Mouse (Mus musculus) adrenal gland, adult 18-20 months (tissue): ENCODE results near the gene Ube4a. TPM values are rescaled to one million over a fixed set of nuclear protein-coding genes. Genes with fewer than 3 reads are reported as not detected.
A peak's percentile ranks its signal among the peaks of the same experiment; 100 is the strongest.

ENCODE experiments used
- DNase-seq, 2 experiments: peaks; one replicate each; pipeline ENCODE4 v3.0.0; 2021 to 2022; ENCODE audit warnings: low spot score in 2 of 2
- total RNA-seq, 2 experiments: library from RNA; stranded (reverse); gene quantifications; 1 replicate in 1 of 2; 2 replicates in 1 of 2; pipeline ENCODE4 v1.2.3; 2021

Gene Ube4a
- total RNA-seq, 2 experiments from 2014 or later: 85.6 to 103 TPM

DNA sequence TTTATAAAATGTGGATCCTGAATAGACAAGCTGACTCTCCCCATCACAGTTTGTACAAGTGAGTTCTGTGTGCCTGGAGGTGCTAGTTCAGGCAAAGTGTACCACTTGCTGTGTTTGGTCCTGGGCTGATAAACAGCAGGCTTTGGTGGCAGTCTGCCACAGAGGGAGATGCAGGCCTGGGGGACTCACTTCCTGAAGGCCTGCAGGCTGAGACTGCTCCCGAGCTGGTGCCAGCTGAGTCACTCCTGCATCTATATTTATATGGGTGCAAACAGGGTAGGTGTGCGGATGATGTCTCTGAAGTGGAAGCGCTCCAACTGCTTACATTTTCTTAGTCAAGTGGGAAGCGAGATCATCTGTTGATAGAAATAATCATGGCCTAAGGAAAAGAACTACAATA, 59.8 kb downstream of the Ube4a start:
- no peak for DNase-seq

DNA sequence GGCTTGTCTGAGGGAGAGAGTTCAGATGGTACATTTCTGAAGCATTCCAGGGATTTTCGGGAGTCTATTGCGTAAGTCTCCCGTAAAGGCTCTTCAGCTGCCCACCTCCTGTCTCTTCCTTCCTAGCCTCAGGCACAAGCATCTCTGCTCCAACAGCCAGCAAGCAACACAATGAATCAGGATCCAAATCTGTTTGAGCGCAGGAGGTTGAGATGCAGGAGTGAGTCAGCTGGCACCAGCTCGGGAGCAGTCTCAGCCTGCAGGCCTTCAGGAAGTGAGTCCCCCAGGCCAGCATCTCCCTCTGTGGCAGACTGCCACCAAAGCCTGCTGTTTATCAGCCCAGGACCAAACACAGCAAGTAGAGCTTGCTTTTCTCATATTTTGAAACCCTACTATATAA, 60.4 kb downstream of the Ube4a start:
- DNase-seq: peak in 1 of 2 experiments; percentile 36

DNA sequence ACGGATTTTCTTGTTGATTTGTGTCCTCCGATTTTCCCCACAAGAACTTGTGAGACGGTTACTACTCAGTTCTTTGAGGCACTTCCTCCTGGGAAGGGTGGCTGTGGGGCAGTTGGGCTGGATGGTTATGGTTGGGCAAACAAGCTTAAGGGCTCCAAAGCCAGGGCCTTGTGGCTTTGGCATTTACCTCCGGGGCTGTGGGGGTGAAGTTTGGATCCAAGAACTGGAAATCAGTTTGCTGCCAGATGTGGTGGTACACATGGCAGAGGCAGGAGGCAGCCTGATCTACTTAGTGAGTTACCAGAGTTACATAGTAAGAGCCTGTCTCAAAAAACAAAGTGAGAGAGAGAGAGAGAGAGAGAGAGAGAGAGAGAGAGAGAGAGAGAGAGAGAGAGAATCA, 61.5 kb downstream of the Ube4a start:
- DNase-seq: no peak

DNA sequence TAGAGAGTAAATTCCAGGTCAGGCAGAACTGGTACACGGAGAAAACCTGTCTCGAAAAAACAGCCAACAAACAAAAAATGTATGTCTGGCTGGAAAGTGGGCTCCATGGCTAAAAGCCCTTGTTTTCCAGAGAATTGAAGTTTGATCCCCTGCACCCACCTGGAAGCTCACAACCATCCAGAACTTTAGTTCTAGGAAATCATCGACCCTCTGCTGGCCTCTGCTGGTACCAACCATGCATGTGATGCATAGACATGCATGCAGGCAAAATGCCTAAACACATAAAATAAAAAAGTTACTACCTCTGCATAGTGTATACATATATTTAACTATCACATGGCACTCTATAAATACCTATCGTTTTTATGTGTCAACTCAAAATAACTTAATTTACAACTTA, 65.0 kb downstream of the Ube4a start:
- DNase-seq: no peak

DNA sequence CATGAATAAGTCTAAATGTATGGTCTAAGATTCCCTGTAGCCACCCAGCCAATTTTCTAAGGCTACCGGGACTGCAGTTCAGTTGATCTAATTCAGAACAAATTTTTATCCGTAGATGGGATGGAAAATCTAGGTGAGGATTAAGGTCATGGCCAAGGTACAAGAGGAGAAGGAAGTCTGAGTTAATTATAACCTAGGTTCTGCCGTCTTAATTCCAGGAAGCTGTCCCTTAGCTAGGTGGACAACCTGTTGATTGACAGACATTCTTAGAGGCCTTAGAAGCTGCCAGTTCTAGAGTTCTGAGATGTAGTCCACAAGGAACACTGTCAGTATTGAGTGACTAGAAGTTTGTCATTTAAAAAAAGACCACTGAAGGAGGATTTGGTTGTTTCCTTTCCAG, 65.7 kb downstream of the Ube4a start:
- no peak for DNase-seq

DNA sequence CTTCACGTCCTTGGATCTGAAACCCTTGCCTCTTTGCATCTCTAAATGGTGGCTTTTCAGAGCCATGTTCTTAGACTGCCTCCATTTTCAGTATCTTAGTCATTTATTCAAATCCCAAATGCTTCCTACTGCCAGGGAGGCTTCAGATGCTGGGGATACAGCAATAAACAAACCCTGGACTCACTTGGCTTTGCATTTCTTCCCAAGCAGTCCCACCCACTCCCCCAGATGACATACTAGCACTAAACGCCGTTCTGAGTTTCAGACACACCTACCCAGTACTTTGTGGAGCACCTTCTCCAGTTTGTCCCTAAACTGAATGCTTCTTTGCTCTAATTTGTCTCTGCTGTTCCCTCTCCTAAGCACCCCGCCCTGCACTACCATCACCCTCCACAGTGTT, 68.4 kb downstream of the Ube4a start:
- DNase-seq: no peak

DNA sequence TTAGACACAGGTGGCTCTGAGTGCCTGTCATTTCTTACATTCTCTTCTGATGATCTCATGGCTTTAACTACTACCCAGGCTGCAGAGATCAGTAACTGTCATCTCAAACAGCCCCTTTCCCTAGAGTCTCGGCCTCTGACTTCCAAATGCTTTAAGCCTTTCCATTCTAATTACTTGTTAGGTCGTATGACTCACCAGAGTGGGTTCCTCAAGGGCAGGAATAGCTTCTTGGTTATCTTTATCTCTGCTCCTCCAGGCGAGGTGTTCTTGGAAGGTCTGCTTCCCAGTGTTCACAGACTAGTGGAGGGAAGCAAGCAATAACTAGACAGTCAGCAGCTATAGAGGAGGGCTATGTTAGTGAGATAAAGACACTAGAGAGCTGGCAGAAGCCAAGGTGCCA, 72.7 kb downstream of the Ube4a start:
- no peak for DNase-seq

DNA sequence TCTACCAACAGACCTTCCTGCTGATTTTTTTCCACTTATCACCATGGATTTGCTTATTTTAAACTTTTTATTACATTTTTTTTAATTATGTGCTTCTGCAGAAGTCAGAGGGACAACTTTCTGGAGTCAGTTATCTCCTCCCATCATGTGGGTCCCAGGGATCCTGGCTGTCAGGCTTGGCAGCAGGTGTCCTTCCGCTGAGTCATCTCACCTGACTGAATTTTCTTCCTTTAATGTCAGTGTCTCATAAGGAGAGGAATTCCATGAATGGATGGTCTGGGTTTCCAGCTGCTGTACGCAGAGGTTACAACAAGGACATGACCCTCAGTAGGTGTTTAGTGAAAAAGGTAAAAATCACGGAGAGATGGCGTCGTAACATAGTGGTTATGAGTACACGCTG, 74.2 kb downstream of the Ube4a start:
- DNase-seq: no peak

DNA sequence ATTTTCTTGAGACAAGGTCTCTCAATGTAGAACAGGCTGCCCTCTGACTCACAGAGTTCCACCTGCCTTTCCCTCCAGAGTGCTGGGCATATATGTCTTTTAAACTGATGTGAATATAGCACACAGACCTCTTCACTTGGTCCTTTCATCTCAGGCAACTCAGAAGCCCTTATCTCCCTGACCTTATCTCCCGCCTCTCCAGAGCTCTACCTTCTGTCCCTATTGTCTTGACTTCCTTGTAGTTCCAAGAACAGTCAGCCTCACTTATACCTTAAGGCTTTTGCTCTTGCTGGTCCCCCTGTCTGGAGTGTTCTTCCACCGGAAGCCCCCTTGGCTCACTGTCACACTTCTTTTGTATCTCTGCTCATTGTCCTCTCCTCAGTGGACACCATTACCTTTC, 75.3 kb downstream of the Ube4a start:
- DNase-seq: no peak

DNA sequence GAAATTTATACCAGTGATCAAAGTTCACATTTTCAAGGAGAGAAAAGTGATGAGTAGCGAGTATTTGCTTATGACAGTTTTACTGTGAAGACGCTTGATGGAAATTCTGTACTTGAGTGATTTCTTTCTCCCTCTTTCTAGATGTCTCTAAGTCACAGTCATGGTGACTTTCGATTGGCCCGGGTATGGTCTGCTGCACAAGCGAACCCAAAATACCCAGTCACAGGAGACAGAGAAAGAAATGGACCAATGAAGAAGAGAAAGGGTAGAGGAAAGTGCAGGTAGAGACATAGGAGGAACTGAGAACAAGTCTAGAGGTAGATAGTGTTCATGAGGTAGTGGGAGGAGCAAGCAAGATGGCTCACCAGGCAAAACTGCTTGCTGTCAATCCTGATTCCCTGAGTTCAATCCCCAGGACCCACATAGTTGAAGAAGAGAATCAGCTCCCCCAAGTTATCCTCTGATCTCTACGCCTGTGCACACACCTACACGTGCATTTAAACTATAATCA, 77.2 kb downstream of the Ube4a start:
- no peak for DNase-seq

DNA sequence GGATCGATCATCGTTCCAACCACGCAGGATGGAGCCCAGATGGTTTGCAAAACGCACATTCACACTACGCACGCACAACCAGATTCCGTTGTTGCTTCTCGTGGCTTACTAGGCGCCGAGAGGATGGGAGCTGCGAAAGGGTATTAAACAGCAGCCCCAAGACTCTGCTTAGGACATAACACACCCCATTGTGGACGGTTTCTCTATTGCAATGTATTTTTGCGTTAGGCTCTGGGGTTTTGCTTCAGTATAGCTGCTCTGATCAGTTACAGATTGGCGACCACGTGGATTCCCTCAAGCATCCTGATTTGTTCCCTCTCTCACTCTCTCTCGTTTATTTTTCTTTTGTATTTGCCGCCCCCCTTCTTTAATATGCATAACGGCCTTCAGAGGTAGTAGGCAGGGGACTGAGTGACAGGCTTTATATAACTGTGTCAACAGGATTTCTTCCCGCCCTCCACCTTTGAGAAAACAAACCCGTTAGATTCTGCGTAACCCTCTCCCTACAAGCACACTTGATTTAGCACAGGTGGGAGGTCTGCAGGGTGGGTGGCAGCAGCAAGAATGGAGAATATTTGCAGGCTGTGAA, 82.3 kb downstream of the Ube4a start:
- no peak for DNase-seq

DNA sequence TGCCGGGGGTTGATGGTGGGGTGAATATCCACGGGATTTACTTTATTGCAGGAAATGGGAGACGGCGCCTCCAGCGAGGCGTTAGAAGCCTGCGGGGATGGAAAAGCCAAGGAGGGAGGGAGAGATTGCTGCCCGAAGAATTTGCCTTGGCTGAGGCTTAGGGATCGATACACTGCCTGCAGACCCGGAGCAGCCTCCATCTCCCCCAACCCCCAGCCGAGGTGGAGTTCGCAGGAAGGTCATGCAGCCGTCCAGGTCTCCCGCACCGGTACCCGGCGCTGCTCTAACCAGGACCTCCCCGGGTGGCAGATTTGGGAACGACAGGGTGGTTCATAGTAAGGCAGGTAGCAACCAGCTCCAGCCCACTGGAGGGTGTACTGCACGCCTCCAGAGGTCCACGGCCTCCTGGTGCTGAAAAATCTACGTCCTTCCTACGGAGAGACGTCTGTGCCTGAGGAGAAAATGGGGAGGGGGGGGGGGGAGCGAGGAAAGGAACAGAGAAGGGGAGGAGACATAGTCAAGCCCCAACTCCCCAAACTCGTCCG, 82.9 kb downstream of the Ube4a start:
- peak; percentile 37 to 38 for DNase-seq

DNA sequence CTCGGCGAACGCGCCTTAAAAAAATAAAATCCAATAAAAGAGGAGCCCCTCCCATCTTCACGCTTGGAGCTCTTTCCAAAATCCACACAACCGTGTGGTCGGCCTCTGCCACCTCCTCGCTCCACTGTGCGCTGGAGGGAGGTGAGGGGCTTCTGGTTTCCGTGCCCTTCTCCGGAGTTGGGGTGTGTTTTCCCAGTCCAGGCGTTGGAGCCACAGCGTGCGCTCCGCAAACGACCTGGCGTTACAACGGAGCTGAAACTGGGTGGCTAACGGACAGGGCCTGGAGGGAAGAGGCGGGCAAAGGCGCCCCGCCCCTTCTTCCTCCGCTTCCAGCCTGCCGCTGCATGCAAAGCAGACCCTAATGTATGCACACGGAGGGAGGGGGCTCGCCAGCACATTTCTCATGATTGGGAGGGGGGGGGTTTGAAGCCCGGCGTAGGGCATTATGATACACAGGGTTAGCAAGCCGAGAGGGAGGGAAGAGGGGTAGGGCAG, 83.4 kb downstream of the Ube4a start:
- DNase-seq: peak; percentile 69 to 70

DNA sequence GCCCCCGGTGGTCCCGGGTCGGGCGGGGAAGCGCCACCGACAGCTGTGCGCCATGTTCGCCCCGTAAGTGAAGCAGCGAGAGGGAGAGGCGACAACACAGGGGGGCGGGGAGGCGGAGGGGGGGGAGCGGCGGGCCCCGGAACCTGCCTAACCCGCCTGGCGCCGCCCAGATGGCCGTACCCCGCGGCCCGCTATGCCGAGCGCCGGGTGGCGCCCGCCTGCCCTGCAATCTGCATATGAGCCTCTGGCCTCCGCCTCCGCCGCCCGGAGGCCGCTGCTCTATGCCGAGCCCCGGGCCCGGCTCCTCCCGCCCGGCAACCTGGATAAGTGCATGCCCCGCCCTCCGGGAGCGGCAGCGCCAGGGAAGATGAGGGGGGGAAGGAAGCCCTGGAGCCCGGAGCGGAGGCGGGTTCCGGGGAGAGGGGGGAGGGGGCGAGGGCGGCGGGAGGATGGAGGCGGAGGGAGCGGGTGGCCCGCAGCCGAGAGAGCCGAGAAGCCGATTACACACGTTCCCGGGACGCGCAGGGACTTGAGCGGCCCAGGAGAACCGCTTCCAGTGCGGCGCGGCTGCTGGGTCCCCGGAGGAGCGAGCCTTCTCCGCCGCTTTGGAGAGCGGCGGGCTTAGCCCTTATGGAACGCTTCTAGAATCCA, 84.1 kb downstream of the Ube4a start, which contains the start of gene Kmt2a:
Kmt2a (minus strand) TSS at position 76 of the 651 bp plus-strand sequence.
- peak; percentile 98 to 100 for DNase-seq

DNA sequence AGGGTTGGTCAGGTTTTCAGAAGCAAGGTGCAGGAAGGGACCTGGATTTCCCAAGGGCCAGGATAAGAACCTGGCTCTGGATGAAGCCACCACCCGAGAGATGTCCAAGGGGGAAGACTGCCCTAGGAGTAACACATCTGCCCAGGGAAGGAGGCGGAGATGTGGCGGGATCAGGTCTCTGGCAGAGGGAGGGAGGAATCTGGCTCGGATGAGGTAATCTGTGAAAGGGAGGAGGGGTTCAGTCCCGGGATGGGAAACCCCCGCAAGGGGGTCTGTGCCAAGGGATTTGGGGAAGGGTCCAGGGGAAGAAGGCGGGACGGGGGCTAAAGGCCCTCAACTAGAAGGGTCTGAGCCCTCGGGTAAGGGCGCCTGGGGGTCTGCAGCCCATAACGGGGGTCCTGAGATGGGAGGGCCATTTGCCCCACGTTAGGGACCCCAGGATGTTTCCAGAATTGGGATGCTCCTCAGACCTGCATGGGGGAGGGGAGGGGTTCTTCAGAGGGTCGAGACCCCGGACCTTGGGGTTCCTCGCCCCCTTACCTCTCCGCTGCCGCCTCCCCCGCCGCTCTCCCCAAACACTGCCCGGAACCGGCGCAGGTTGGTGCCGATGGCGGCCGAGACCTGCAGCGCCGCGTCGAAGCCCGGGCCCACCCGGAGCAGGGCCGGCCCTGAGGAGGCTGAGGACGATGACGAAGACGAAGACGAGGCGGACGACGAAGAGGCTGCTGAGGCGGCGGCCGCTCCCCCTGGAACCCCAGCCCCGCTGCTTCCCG, 84.9 kb downstream of the Ube4a start:
- DNase-seq: peak; percentile 28 to 30

DNA sequence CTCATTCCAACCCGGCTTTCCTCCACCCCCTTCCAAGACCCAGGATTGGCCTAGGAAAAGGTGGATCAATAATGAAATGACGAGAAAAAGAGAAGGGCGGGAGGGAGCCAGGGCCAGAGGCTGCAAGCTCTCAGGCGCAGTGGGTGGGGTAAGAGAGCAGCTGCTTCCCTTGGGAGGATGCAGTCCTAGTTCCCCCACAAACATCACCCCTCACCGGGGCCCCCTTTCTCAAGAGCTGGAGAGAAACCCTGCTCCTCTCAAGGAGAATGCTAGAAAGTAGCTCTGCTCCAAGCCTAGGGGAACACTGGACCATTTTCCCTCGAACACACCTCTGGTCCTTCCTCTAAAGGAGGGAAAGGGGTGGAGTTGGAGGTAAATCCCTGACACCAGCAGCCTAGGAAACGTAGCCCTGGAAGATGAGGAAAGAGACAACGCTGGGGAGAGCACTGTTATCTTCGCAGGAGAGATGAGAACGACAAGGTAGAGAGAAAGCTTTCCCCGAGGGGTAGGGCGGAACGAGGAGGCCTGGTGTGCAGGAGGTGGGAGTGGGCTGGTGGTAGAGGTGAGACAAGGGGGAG, 85.6 kb downstream of the Ube4a start:
- DNase-seq: no peak

DNA sequence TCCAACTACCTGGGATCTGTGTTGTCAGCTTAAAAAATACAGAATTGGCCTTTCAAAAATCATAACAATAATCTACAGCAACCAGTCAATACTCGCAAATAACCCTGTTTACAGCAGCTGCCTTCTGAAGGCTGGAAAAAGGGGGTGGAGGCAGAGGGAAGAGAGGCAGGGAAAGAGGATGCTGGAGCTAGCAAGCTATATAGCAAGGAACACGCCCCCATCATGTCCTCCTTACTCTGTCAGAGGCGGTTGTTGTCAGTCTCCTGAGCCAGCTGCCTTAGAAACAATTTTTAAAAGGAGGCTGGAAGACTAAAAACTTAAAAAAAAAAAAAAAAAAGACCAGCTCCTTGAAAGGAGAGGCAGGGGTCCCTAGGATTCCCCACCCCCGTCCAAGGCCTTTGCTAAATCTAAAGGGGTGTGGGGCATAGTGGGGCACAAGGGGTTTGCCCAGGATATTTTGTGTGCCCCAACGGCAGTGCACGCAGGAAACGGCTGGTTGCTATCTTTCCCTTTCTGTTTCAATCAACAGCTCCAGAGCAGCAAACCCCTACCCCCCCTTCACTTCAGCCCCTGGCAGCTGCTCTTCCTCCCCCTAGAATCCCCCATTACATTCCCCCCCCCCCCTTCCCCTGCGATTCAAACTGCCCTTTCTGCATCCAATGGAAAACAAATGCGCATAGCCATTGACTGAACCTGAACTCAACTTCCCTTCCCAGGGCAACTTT, 86.5 kb downstream of the Ube4a start:
- DNase-seq: no peak

DNA sequence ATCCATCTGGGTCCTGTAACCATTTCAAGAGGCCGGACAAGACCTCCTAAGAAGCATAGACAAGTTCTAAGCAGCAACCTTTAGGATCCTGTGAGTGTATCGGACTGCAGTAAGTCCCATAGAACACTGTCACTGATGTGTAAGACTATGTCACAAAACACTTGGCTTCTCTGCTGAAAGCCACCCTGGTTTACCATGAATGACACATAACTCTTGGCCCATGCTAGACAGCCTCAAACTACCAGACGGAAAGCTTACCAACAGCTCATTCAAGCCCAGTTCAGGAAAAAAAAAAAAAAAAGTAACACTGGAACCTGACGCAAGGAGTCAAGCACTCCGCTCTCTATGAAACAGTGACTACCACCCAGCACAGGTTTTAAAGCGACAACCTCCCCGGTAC, 87.7 kb downstream of the Ube4a start:
- DNase-seq: no peak

DNA sequence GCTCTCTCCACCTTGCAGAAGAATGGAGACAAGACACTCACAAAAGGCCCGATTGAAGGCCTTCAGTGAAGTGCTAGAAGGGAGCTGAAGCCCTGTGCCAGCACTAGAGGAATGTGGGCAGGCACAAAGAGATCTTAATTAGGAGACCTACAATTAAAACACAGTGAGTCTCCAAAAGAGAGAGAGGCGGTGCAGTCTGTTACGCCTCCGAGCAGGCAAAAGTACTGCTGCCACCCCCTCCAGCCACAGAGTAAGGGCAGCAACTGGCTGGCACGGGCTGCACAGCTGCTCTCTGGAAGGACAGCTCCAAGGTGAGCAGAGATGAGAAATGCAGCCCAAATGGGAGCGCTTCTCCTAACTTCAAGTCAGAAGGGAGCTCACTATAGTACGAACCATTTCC, 89.9 kb downstream of the Ube4a start:
- DNase-seq: peak; percentile 28 to 45

DNA sequence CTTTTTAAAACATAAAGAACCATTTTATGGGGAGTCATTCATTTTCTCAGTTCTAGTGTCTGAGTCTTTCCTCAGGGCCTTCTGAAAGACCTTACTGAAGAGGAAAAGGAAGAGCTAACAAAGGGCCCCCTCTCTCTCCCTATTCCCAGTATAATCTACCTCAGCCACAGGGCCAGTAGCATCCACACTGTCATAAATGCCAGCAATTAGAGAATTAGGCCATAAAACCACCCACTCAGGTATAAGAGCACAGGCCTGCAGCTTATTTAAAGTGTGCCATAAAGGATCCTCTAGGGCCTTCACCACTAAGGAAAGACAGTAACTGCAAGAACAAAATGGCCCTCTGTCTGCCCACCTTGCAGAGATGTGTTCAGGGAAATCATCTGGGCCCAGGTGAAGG, 91.2 kb downstream of the Ube4a start:
- DNase-seq: no peak

DNA sequence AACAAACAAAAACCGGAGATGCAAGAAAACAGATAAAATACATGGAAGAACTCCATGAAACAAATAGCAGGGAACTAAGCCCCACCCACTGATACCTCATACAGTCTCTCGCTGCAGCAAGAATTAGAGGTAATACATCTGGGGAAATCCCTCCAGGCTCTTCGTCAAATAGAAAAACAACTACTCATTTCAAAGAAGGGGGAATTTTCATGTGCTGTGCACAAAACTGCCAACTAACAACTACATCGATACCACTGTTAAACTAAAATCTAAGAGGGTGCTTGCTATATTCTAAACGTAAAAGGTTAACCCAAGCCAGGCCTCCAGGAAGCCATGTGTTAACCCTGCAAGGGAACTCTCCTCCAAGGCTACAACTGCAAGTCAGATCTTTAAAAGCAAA, 91.7 kb downstream of the Ube4a start:
- DNase-seq: no peak
